Mouse (Mus musculus) midbrain, postnatal 0 days (tissue): ENCODE results near the gene Il18. TPM values are rescaled to one million over a fixed set of nuclear protein-coding genes. Genes with fewer than 3 reads are reported as not detected.

Source experiments
- ATAC-seq: fragments of 200-750 bp; cut with Nextera tagmentation; 2 replicates; pipeline ENCODE4 v1.8.0; 2017; ENCODE audit warnings: moderate number of reproducible peaks, mild to moderate bottlenecking, moderate TSS enrichment, moderate library complexity; ENCODE audit not compliant: low FRiP score
- DNase-seq: peaks from one replicate; pipeline ENCODE4 v3.0.0-alpha.2; 2015; ENCODE audit warnings: low spot score
- H3K27ac ChIP-seq: fragments of 300-500 bp; sonication (generic); 2 replicates; pipeline ENCODE4 v1.5.1; 2014; ENCODE audit warnings: low read depth, mild to moderate bottlenecking, low read length, mixed read lengths
- H3K27me3 ChIP-seq: fragments of 300-500 bp; sonication (generic); 2 replicates; pipeline ENCODE4 v1.6.1; 2014; ENCODE audit warnings: low read length, control low read depth, mixed read lengths; ENCODE audit not compliant: insufficient read depth
- H3K36me3 ChIP-seq: fragments of 300-500 bp; sonication (generic); 2 replicates; pipeline ENCODE4 v1.6.1; 2014; ENCODE audit warnings: low read length, control low read depth, mixed read lengths; ENCODE audit not compliant: insufficient read depth
- H3K4me1 ChIP-seq: fragments of 300-500 bp; sonication (generic); 2 replicates; pipeline ENCODE4 v1.6.1; 2014; ENCODE audit warnings: mild to moderate bottlenecking, control low read depth, antibody characterized with exemption, low read length, mixed read lengths; ENCODE audit not compliant: insufficient read depth
- H3K4me2 ChIP-seq: fragments of 300-500 bp; sonication (generic); 2 replicates; pipeline ENCODE4 v1.6.1; 2014; ENCODE audit warnings: low read depth, mild to moderate bottlenecking, low read length, mixed read lengths; ENCODE audit not compliant: poor library complexity, severe bottlenecking
- H3K4me3 ChIP-seq: fragments of 300-500 bp; sonication (generic); 2 replicates; pipeline ENCODE4 v1.5.1; 2014; ENCODE audit warnings: low read depth, mild to moderate bottlenecking, low read length, moderate library complexity
- H3K9ac ChIP-seq: fragments of 300-500 bp; sonication (generic); replicated peaks from 2 replicates; pipeline ENCODE4 v1.6.1; 2014; ENCODE audit warnings: mild to moderate bottlenecking, low read length, moderate library complexity, mixed read lengths; ENCODE audit not compliant: poor library complexity, severe bottlenecking
- H3K9me3 ChIP-seq: fragments of 300-500 bp; sonication (generic); 2 replicates; pipeline ENCODE4 v1.6.1; 2016; ENCODE audit warnings: low read length, control low read depth
- CTCF ChIP-seq: IDR thresholded peaks from 2 replicates; pipeline ENCODE4 v1.5.1; 2016; ENCODE audit warnings: antibody characterized with exemption, mild to moderate bottlenecking
- WGBS: fragments of 180-500 bp; shearing (Covaris S2); extraction: QIAGEN DNeasy Blood & Tissue Kit; methylation state at CpG from one replicate; pipeline ENCODE4 v1.1.7; 2014; 5-methylcytosine and 5-hydroxymethylcytosine counted together
- polyA plus RNA-seq: library from polyadenylated mRNA; unstranded; fragments of >200 nt; fragmentation: Nextera tagmentation; extraction: Ambion mirVana; gene quantifications from 2 replicates; pipeline ENCODE4 v1.2.1, GENCODE M21; 2015
- total RNA-seq: library from RNA; depleted of rRNA; stranded (reverse); fragments of >200 nt; gene quantifications from 2 replicates; pipeline ENCODE4 v1.2.3, GENCODE M21; 2014

The Il18 gene
- total and polyA plus RNA-seq, 2 experiments from 2014 or later = 18.2 to 37.8 TPM

GRCm38 (mm10) chr9:50555094-50555446 is 443 bp downstream of the Il18 start, which contains the start of gene Bco2:
Gene Bco2, minus strand, starts transcription at chr9:50555181.
- Histone ChIP-seq H3K36me3 (no peaks in the 10 kb centered on the region), H3K9ac (peak within 1 kb of the TSS; percentile 42; the same call in 1 of the 2 replicates), H3K4me3 (peak within 1 kb of the TSS; percentile 27), H3K27me3 (no peaks in the 10 kb centered on the region), H3K27ac (peak within 1 kb of the TSS; percentile 75), H3K9me3 (no peaks in the 10 kb centered on the region), H3K4me2 (peak within 1 kb of the TSS; percentile 43), H3K4me1 (no peaks in the 10 kb centered on the region)
- WGBS = 11% methylated on average over 2 of the region's 2 CpGs
- DNase-seq (peak; percentile 28), ATAC-seq (peak; percentile 60; the same call in 1 of the 2 replicates)
- TF ChIP-seq CTCF = no peak

DNA sequence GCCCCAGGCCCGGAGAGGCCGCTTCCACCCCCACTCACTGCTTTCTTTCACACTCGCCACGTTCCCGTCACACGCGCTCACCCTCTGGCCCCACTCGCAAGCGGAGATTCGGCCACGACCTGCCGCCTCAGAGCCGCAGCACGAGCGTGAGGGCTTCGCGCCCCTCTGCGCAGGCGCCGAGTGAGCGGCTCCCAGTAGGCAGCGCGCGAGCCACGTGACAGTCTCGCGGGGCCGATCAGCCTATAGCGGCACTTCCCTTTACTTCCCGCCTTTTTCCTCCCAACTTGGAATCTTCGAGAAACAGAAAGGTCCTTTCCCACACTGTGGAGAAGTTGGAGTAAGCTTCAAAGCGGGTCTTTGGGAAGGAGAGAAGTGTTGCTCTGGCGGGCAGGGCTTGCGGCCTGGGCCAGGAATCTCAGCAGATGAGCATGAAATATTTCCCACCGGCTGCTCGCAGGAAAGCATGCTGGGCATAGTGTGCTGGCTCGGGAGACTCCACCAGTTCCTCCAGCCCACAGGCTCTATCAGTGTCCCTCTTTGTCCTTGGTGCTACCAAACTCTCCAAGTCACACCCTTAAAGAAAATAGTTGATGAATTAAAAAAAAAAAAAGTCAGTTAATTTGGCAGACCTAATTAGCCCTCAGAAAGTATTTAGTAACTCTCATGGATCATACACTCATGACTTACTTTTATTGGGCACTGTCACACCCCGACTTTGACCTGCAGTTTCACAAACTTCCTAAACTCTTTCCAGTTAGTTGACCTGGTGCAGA is 6.7 kb downstream of the Il18 start, which contains the start of gene Tex12:
Gene Tex12 (minus strand): TSS at position 181 of the 773 bp plus-strand sequence.
- H3K4me3 ChIP-seq = no peak within 1 kb of the TSS
- no peak within 1 kb of the TSS for H3K27ac ChIP-seq
- no peaks in the 10 kb centered on the region for H3K4me1 ChIP-seq
- 90% methylated on average over 38 of the region's 38 CpGs for WGBS
- H3K27me3 ChIP-seq = no peaks in the 10 kb centered on the region
- no peaks in the 10 kb centered on the region for H3K36me3 ChIP-seq
- H3K9me3 ChIP-seq = no peaks in the 10 kb centered on the region
- no peak for ATAC-seq
- H3K4me2 ChIP-seq = no peak within 1 kb of the TSS
- H3K9ac ChIP-seq = no peak within 1 kb of the TSS
- TF ChIP-seq CTCF = no peak
- DNase-seq = no peak

DNA sequence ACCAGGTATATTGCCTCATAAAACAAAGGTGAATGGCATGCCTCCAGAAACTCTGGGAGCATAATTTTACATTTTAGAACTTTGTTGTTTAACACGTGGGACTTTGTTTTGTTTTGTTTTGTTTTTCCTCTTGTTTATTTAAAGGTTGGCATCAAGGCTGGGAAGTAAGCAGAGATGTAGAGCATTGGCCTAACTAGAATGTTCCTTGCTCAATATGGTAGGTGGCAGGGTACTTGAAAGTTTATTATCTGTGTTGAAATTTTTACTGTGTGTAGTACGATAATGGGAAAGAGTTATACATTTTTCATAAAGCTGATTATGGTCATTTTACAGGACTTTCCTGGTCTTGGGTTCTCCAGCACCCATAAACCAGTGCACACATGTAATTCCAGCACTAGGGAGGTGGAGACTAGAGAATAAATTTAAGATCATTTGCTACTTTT is 7.3 kb downstream of the Il18 start:
- no peak for TF ChIP-seq CTCF
- H3K27me3 ChIP-seq = no peaks in the 10 kb centered on the region
- ATAC-seq = no peak
- H3K4me3 ChIP-seq = no peak overlapping the region
- no peak overlapping the region for H3K9ac ChIP-seq
- no peak overlapping the region for H3K4me2 ChIP-seq
- H3K4me1 ChIP-seq = no peaks in the 10 kb centered on the region
- DNase-seq = no peak
- no peak overlapping the region for H3K27ac ChIP-seq
- H3K9me3 ChIP-seq = no peaks in the 10 kb centered on the region
- 83% methylated on average over 2 of the region's 2 CpGs for WGBS
- H3K36me3 ChIP-seq = no peaks in the 10 kb centered on the region

DNA sequence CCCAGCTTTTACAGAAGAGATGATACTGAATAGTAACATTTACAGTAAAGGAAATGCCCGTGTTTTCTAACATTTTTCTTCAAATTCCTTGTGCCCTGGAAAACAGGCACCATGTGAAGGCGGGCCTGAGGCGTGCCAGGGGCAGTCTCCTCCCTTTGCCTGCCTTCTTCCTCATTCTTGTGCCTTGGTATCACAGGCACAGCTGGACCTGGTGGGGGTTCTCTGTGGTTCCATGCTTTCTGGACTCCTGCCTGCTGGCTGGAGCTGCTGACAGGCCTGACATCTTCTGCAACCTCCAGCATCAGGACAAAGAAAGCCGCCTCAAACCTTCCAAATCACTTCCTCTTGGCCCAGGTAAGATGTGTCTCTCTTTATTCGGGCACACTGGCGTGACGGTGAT is 10.5 kb downstream of the Il18 start:
- no peaks in the 10 kb centered on the region for H3K36me3 ChIP-seq
- DNase-seq (no peak), ATAC-seq (no peak)
- TF ChIP-seq CTCF = no peak
- no peaks in the 10 kb centered on the region for H3K27me3 ChIP-seq
- H3K4me1 ChIP-seq = no peaks in the 10 kb centered on the region
- H3K9me3 ChIP-seq = no peaks in the 10 kb centered on the region
- H3K9ac ChIP-seq = no peak overlapping the region
- H3K4me3 ChIP-seq = no peak overlapping the region
- no peak overlapping the region for H3K4me2 ChIP-seq
- H3K27ac ChIP-seq = no peak overlapping the region
- WGBS = 71% methylated on average over 7 of the region's 7 CpGs

- Histone ChIP-seq H3K4me3 (no peak overlapping the region), H3K4me1 (no peaks in the 10 kb centered on the region), H3K27me3 (no peaks in the 10 kb centered on the region), H3K4me2 (no peak overlapping the region), H3K27ac (no peak overlapping the region), H3K36me3 (no peaks in the 10 kb centered on the region), H3K9ac (no peak overlapping the region), H3K9me3 (no peaks in the 10 kb centered on the region)
- DNase-seq (no peak), ATAC-seq (no peak)
- TF ChIP-seq CTCF = no peak
- WGBS = 70% methylated on average over 4 of the region's 4 CpGs
Observed at GRCm38 (mm10) chr9:50565940-50566339, 11.3 kb downstream of the Il18 start.

DNA sequence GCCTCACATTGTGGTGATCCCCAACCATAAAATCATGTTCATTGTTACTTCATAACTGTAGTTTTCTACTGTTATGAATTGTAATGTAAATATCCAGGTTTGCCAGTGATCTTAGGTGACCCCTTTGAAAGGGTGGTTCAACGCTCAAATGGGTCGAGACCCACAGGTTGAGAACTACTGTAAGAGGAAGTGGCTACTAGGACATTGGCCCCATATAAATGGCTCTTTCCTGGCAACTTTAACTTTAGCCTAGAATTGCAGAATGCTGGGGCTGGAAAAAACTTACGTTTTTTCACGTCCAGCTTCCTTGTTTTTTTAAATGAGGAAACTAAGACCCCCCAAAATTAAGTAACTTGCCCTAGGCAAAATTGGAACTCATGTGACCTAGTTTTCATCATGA is 12.7 kb downstream of the Il18 start:
- no peaks in the 10 kb centered on the region for H3K36me3 ChIP-seq
- no peaks in the 10 kb centered on the region for H3K4me1 ChIP-seq
- no peak overlapping the region for H3K4me3 ChIP-seq
- no peak for TF ChIP-seq CTCF
- no peak overlapping the region for H3K9ac ChIP-seq
- 90% methylated on average over 4 of the region's 4 CpGs for WGBS
- H3K4me2 ChIP-seq = no peak overlapping the region
- ATAC-seq (no peak), DNase-seq (no peak)
- H3K27me3 ChIP-seq = no peaks in the 10 kb centered on the region
- no peaks in the 10 kb centered on the region for H3K9me3 ChIP-seq
- no peak overlapping the region for H3K27ac ChIP-seq
